Mouse (Mus musculus): ENCODE measurements at regions not wholly inside any gene's neighbourhood (a gene's known extent, or its start where the extent isn't known, plus 50 kb on each side); places are given as distances from the start of the nearest gene placed in this dataset.
"Not testable (repeated sequence)": the region's sequence is repeated elsewhere in the genome, so short reads cannot be mapped to it uniquely, and the experiment has no call there.

GRCm38 (mm10) chr11:22461019-22461735, 50.7 kb upstream of the Tmem17 start:
- not testable (repeated sequence) for TF ChIP-seq POLR2A (IDR thresholded peaks at IDR 0.05; ENCODE audit: borderline replicate concordance, extremely low read depth, low read depth, low read length); CTCF (IDR thresholded peaks at IDR 0.05; ENCODE audit: insufficient read depth, low read length)

Measured in lung, adult 2 months (tissue).